Mouse (Mus musculus) urinary bladder, postnatal 4 days (tissue): ENCODE measurements around the gene Capn2.

Experiments used
- DNase-seq, 2 experiments: peaks; one replicate each; pipeline ENCODE4 v3.0.0; 2021 to 2022; ENCODE audit warnings: low spot score in 2 of 2

Gene Capn2

GRCm38 (mm10) chr1:182501815-182502405 is 15.5 kb downstream of the Capn2 start:
- no peak for DNase-seq

- no peak for DNase-seq
Observed at GRCm38 (mm10) chr1:182500843-182501242, 16.6 kb downstream of the Capn2 start.

GRCm38 (mm10) chr1:182500224-182500623 is 17.2 kb downstream of the Capn2 start:
- DNase-seq = no peak

- DNase-seq = peak in 1 of 2 experiments; percentile 43
Observed at GRCm38 (mm10) chr1:182499443-182500089, 17.8 kb downstream of the Capn2 start.

GRCm38 (mm10) chr1:182497736-182498135 is 19.7 kb downstream of the Capn2 start:
- DNase-seq = no peak

GRCm38 (mm10) chr1:182496685-182497084 is 20.7 kb downstream of the Capn2 start:
- no peak for DNase-seq

- no peak for DNase-seq
Observed at GRCm38 (mm10) chr1:182494285-182495145, 22.9 kb downstream of the Capn2 start.

- DNase-seq = no peak
Observed at GRCm38 (mm10) chr1:182491839-182492238, 25.6 kb downstream of the Capn2 start.

GRCm38 (mm10) chr1:182490568-182490967 is 26.8 kb downstream of the Capn2 start:
- DNase-seq = no peak

- peak; percentile 89 to 92 for DNase-seq
Observed at GRCm38 (mm10) chr1:182489803-182490452, 27.5 kb downstream of the Capn2 start.

- DNase-seq = no peak
Observed at GRCm38 (mm10) chr1:182488503-182488902, 28.9 kb downstream of the Capn2 start.

- no peak for DNase-seq
Observed at GRCm38 (mm10) chr1:182483910-182484274, 33.5 kb downstream of the Capn2 start.

- no peak for DNase-seq
Observed at GRCm38 (mm10) chr1:182482991-182483909, 34.2 kb downstream of the Capn2 start.

- no peak for DNase-seq
Observed at GRCm38 (mm10) chr1:182481646-182482295, 35.6 kb downstream of the Capn2 start.

- no peak for DNase-seq
Observed at GRCm38 (mm10) chr1:182481138-182481537, 36.3 kb downstream of the Capn2 start.

GRCm38 (mm10) chr1:182478935-182479334 is 38.5 kb downstream of the Capn2 start:
- DNase-seq = no peak

- DNase-seq = no peak
Observed at GRCm38 (mm10) chr1:182475005-182475796, 42.2 kb downstream of the Capn2 start.

- DNase-seq = no peak
Observed at GRCm38 (mm10) chr1:182465978-182466377, 51.4 kb downstream of the Capn2 start.

GRCm38 (mm10) chr1:182465309-182465708 is 52.1 kb downstream of the Capn2 start:
- DNase-seq = no peak

- no peak for DNase-seq
Observed at GRCm38 (mm10) chr1:182461813-182462212, 55.6 kb downstream of the Capn2 start.
